Mouse (Mus musculus) liver, postnatal 0 days (tissue): Measurements from ENCODE around the gene Cyth3.

Source experiments
- CTCF ChIP-seq: sonication (generic); IDR thresholded peaks from 2 replicates; pipeline ENCODE4 v1.5.1; 2016; ENCODE audit warnings: antibody characterized with exemption, low read depth
- EP300 ChIP-seq: IDR thresholded peaks from 2 replicates; pipeline ENCODE4 v1.6.1; 2016; ENCODE audit warnings: antibody characterized with exemption, low read depth, mild to moderate bottlenecking

GRCm38 (mm10) chr5:143620196-143620595 lies 2.1 kb upstream of the Cyth3 start:
- TF ChIP-seq CTCF (no peak), EP300 (no peak)
